Mouse (Mus musculus): ENCODE measurements at regions not wholly inside any gene's neighbourhood (a gene's known extent, or its start where the extent isn't known, plus 50 kb on each side); places are given as distances from the start of the nearest gene placed in this dataset.

DNA sequence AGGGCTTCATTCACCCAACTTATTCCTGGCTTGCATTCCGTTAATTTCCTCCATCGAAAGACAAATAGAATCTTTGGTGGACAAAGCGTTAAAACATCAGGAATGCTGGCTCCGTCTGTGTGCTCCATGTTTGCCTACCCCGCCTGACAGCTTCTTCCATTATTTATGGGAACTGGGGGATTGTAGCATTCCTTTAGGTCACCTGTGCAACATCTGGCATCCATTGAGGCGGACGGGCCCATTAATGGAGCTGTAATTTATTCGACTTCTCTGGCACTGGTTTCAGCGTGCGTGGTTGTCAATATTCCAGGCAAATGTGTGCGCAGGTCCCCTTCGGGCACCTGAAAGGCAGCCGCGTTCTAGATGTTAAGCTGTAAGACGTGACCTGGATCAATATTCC, 196.9 kb downstream of the Thbs2 start:
- no peak for DNase-seq (ENCODE audit: low spot score in 2 of 2)

- no peak for DNase-seq (ENCODE audit: low spot score in 2 of 2)
Observed at GRCm38 (mm10) chr17:14493751-14494320, 200.2 kb downstream of the Thbs2 start.

DNA sequence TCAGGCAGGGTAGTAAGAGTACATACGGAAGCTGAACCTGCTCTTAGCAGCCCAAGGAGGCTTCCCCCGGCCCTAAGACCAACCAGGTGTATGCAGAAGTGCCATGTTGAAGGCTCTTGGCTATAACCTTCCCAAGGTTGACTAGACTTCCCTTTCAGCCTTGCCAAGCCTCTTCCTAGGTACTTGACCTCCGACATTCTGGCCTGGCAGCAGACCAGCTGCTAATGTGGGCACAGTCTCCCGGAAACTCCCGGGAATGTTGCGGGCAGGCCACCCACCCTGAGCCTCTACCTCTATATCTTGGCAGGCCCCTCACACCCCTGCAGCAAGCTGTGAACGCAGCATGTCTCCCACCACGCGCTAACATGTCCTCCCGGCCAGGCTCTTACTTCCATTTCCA, 201.1 kb downstream of the Thbs2 start:
- no peak for DNase-seq (ENCODE audit: low spot score in 2 of 2)

DNA sequence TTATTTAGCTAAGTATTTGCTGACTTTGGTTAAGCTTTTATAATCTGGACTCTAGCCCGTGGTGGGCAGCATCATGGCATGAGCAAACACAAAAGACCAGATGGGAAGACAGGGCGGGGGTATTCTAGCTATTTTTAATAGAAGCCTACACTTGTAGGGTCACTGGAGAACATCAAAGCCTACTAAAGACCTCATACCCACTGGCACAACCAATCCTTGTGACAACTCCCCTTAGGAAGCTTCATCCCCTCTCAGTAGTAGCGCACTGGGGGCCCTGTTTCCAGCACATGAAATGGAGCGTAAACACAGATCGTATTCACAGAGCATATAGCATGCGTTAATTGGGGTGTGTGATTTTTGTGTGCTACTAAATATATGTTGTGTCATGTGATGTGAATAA, 202.4 kb downstream of the Smoc2 start:
- DNase-seq (ENCODE audit: low spot score in 2 of 2), result no peak

DNA sequence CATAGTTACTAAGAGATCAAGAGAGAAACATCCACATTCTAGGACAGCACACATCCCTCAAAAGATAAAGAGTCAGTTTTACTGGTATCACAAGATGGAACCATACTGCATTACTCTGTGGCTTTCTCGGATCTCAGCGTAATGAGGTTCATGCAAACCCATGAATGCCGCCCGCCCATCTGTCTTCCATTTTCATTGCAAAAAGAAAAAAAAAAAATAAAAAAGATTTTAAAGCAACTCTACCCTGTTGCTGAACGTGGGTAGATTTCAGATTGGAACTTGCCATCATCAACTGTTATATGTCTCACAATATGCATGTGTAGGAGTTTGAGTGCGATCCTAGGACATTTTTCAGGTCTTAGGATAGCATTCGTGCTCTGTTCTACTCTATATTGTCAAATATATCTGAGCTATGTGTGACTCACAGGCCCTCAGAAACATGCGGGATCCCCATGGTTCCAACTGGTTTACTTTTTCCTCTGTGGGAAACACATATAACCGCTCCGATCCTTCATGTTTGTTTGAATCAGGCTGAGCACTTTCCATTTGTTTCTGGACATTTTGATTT, 199.7 kb downstream of the Smoc2 start:
- DNase-seq (ENCODE audit: low spot score in 2 of 2), result no peak

DNA sequence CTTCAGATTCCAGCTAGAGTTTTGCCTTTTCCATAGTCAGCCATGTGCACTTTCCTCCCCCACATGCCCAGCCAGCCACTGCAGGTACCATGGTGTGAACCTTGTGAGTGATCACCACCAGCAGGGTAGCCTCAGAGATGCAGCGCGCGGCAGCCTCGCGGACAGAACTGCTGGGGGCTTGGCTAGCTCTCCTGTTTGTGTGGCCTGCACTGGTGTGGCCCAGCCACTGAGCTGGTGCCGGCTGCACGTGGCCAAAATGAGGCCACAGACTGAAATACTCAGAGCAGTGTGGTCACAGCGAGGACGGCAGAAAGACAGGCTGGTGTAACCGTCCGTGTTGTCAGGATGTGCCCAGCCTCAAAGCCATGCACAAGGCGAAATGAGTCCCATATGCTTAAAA, 197.4 kb downstream of the Smoc2 start:
- DNase-seq (ENCODE audit: low spot score in 2 of 2), result no peak

DNA sequence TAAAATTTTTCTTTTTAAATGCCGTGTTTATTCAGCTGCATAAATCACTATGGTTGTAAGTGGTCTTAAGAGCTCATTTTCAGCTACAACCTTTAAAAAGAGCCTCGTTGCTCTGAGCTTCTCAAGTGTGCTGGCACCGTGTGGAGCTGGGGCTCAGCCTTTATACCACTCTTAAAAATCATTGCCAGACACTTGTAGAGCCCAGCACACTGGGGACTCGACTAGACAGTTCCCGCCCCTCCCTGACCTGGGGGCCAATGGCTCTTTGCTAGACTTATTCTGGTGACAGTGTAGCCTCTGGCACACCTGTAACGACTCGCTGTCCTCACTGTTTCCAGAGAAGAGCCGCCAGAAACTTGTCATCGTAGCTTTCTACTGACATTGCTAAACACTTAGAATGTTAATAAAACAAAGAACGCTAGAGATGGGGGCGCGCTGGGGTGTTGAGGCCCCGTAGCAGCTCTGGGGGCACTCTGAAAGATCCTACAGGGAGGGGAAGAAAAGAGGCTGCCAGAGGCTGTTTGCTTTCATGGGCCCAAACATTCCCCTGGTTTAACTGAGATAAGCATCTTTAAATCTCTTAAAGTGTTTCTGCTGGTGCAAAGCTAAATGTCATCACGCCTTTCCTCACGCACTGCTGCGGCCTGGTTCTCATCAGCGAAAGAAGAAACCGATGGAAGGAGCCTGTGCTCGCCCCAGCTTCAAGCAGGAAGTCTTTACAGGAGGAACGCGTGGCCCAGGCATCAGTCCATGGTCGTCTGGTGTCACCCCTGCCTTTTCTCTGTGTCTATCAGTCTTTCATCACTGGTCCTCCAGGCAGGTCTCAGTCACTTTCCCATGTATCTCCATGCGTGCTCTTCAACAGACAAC, 196.7 kb downstream of the Smoc2 start:
- no peak for DNase-seq (ENCODE audit: low spot score in 2 of 2)

DNA sequence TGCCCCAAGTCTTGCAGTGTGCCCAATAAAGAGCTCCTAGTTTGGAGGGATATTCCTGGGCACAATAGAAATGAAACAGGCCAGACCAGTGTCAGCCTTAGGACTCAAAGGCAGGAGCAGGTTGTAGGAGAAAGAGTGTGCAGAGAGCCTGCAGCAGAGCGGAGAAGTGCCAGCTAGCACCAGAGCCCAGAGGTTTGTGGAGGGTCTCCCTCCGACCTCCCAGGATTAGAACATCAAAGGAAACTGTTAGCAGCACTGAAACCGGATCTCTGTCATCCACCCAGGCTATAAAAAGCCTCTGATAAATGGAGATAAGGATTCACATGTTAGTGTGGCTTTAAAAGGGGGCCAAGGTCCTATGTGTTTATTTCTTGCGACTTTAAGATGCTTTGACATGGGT, 196.0 kb downstream of the Smoc2 start:
- DNase-seq (ENCODE audit: low spot score in 2 of 2), result no peak

DNA sequence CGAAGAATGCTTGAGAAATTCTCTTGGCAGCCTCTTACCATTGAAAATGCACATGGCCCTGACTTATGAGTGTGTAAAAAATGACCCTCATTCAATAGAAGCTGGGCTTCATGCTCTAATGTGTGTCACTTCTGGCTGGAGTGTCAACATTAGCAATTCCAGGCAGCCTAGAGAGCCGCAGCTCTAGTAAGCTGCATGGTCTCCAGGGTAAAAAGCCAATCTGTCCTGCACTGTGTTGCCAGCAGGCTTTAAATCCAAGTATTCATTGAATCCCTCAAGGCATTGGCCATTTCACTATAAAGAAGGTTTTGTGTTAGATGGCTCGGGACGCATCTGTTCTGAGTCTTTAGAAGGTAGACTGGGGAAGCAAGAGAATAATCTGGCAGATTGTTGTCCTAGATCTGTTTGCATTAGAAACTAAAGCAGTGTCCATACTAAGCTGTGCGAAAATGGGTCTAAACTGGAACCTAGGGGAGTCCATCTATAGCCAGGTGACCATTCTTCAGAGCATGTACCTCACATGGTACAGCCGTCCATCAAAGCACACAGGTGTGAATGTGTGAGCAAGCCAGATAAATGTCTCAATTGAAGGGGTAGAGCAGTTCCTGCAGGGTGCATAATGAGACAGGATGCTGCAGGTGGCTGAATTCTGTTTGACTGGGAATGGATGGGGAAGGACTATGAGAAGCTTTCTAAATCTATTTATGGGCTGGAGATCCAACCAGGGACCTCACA, 189.6 kb downstream of the Smoc2 start:
- no peak for DNase-seq (ENCODE audit: low spot score in 2 of 2)

DNA sequence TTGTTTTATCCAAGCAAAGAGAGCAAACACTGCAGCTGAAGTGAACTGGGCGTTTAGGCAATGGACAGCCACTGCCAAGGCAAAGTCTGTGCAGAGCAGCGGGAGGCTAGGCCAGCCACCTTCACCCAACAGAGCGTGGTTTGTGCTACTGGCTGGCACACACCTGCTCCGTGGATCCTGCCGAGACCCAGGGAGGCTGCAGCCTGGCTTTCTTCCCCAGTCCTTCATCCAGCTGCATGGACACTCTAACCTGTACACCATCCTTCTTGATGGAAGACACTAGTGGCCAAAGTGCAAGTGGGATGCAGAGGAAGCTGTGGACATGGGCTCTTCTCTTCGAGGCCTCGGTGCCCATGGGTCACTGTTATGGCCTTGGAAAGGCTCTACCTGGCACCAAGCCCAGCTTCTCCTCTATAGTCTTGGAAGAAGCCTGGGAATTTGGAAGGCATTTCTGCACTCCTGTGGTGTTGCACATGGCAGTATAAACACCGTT, 176.0 kb downstream of the Smoc2 start:
- no peak for DNase-seq (ENCODE audit: low spot score in 2 of 2)

Measured in spleen, postnatal 10 days (tissue).